Mouse (Mus musculus) myocyte (in vitro differentiated cells): Measurements from ENCODE around the gene Matn3. TPM values are rescaled to one million over a fixed set of nuclear protein-coding genes. Genes with fewer than 3 reads are reported as not detected.

Experiments used
- H3K27me3 ChIP-seq: one replicate; pipeline ENCODE4 v1.6.1; 2011; ENCODE audit not compliant: control insufficient read depth, insufficient read depth, insufficient read length
- H3K36me3 ChIP-seq: one replicate; pipeline ENCODE4 v1.6.1; 2011; ENCODE audit not compliant: control insufficient read depth, insufficient read depth
- H3K4me2 ChIP-seq: one replicate; pipeline ENCODE4 v1.6.1; 2011; ENCODE audit warnings: low read depth, control low read depth
- H3K4me3 ChIP-seq: one replicate; pipeline ENCODE4 v1.5.1; 2011; ENCODE audit warnings: mild to moderate bottlenecking, control low read depth, moderate library complexity
- H3K79me2 ChIP-seq: one replicate; pipeline ENCODE4 v1.6.1; 2011; ENCODE audit not compliant: control insufficient read depth, insufficient read depth
- H3ac ChIP-seq: one replicate; pipeline ENCODE4 v1.6.1; 2011; ENCODE audit not compliant: control insufficient read depth, insufficient read length
- CEBPB ChIP-seq: IDR thresholded peaks from 2 replicates; pipeline ENCODE4 v1.6.1; 2011; ENCODE audit warnings: mild to moderate bottlenecking, moderate library complexity; ENCODE audit not compliant: poor library complexity, insufficient read depth, severe bottlenecking
- E2F4 ChIP-seq: IDR thresholded peaks from one replicate; pipeline ENCODE4 v1.6.1; 2011; ENCODE audit warnings: mild to moderate bottlenecking, control low read depth, moderate library complexity; ENCODE audit not compliant: insufficient read depth
- MAX ChIP-seq: IDR thresholded peaks from one replicate; pipeline ENCODE4 v1.6.1; 2011; ENCODE audit warnings: low read depth, mild to moderate bottlenecking, control low read depth
- MYOD1 ChIP-seq, 3 experiments: IDR thresholded peaks; one replicate each; pipeline ENCODE4 v1.6.1; 2011; ENCODE audit warnings: control low read depth in 2 of 3, low read depth in 2 of 3, mild to moderate bottlenecking in 2 of 3, moderate library complexity in 1 of 3; ENCODE audit not compliant: insufficient read length in 2 of 3, control insufficient read depth in 1 of 3
- MYOG ChIP-seq, 3 experiments: IDR thresholded peaks; one replicate each; pipeline ENCODE4 v1.6.1; 2011; ENCODE audit warnings: control low read depth in 2 of 3, low read depth in 2 of 3, mild to moderate bottlenecking in 2 of 3; ENCODE audit not compliant: insufficient read length in 2 of 3, control insufficient read depth in 1 of 3, insufficient read depth in 1 of 3
- POLR2A ChIP-seq: IDR thresholded peaks from one replicate; pipeline ENCODE4 v1.6.1; 2011; ENCODE audit warnings: low read depth, mild to moderate bottlenecking, control low read depth, moderate library complexity; ENCODE audit not compliant: insufficient read length
- POLR2AphosphoS2 ChIP-seq: IDR thresholded peaks from one replicate; pipeline ENCODE4 v1.6.1; 2011; ENCODE audit warnings: low read depth, control low read depth; ENCODE audit not compliant: insufficient read length
- REST ChIP-seq: IDR thresholded peaks from one replicate; pipeline ENCODE4 v1.6.1; 2011; ENCODE audit warnings: mild to moderate bottlenecking, control low read depth, moderate library complexity; ENCODE audit not compliant: insufficient read depth, insufficient read length
- SRF ChIP-seq: IDR thresholded peaks from one replicate; pipeline ENCODE4 v1.6.1; 2011; ENCODE audit warnings: low read depth; ENCODE audit not compliant: control insufficient read depth, insufficient read length
- TCF12 ChIP-seq: IDR thresholded peaks from one replicate; pipeline ENCODE4 v1.6.1; 2011; ENCODE audit warnings: mild to moderate bottlenecking, control low read depth; ENCODE audit not compliant: poor library complexity, insufficient read depth, severe bottlenecking
- TCF3 ChIP-seq: IDR thresholded peaks from one replicate; pipeline ENCODE4 v1.6.1; 2011; ENCODE audit warnings: low read depth, control low read depth; ENCODE audit not compliant: insufficient read length
- USF1 ChIP-seq: IDR thresholded peaks from one replicate; pipeline ENCODE4 v1.6.1; 2011; ENCODE audit warnings: low read depth, mild to moderate bottlenecking, control low read depth, moderate library complexity
- polyA plus RNA-seq: library from polyadenylated mRNA; unstranded; fragments of >200 nt; fragmentation: generic; extraction: Trizol; gene quantifications from one replicate; pipeline ENCODE4 v1.2.1, GENCODE M21; 2012; ENCODE audit warnings: missing spikeins

Matn3 gene
- 0.01 TPM for polyA plus RNA-seq

DNA sequence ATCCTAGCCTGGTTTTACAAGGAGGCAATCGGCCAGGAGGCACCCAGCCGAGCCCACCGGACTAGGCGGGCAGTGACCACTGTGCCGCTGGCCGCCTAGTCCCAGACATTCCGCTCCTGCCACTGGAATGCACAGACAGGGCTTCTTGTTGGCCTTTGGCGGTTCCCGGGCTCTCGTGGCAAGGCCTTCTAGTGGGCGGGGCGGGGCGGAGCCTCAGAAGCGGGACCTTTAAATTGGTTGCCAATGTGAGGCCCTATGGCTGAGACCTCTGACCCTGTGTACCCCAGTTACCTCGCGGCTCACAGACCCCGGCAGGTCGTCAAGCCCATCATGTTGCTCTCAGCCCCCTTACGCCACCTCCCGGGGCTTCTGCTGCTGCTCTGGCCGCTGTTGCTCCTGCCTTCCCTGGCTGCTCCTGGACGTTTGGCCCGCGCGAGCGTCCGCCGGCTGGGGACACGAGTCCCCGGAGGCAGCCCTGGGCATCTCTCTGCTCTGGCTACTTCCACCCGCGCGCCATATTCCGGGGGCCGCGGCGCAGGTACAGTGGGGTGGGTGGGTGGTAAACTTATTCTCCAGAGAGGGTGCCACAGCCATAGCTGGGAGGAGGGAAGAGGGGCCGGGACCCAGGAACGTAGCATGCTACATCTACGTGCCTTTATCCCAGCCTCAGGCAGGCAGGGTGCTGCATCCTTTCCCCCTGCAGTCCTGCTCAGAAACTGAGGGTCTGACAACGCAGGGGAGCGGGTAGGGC is at the start of gene Matn3:
Matn3 (plus strand) TSS at position 216 of the 751 bp plus-strand sequence.
- TF ChIP-seq TCF12 (no peak), SRF (no peak), E2F4 (peak; percentile 91), MYOG (IDR thresholded peaks at IDR 0.05; ENCODE audit: control insufficient read depth in 1 of 3, insufficient read depth in 1 of 3, insufficient read length in 2 of 3, low read depth in 2 of 3) (peak in 1 of 3 experiments; percentile 25), MYOD1 (IDR thresholded peaks at IDR 0.05; ENCODE audit: control insufficient read depth in 1 of 3, insufficient read length in 2 of 3, low read depth in 2 of 3) (peak in 1 of 3 experiments; percentile 24), POLR2A (no peak), TCF3 (no peak), USF1 (no peak), CEBPB (no peak), POLR2AphosphoS2 (no peak), REST (no peak), MAX (no peak)
- H3K4me3 ChIP-seq = no peak within 1 kb of the TSS
- H3K4me2 ChIP-seq = peak within 1 kb of the TSS; percentile 81
- H3K36me3 ChIP-seq = no peaks in the 10 kb centered on the region
- H3ac ChIP-seq = no peak within 1 kb of the TSS
- no peaks in the 10 kb centered on the region for H3K27me3 ChIP-seq
- no peaks in the 10 kb centered on the region for H3K79me2 ChIP-seq

DNA sequence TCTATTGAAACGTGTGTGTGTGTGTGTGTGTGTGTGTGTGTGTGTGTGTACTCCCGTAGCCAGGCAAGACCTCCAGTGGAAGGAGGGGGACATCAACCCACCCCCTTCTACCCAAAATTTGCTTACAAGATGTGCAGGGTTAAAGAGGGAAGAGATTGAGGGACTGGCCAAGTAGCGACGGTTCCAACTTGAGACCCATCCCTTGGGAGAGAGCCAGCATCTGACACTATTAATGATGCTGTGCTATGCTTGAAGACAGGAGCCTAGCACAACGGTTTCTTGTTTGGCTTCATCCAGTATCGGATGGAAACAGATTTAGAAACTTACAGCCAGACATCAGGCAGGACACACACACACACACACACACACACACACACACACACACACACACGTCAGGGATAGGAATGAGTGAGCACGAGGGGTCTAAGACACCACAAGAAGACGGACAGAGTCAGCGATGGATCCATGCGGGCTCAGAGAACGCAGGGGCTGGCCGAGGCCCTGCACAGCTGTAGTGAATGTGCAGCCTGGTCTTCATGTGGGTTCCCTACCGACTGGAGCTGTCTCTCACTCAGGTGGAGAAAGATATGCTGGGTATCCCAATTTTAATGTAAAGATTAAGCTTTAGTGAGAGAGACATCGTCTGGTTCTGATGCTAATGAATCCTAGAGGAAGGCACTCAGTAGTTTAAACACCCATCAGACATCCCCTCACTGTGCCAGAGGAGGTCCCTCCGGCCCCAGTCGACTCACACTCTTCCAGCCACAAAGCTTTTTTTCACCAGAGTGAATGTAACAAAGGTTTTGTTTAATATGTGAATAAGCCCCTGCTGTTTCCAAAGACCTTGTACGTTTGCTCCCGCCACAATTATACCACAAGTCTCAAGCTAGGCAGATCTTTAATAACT is 48.6 kb upstream of the Matn3 start:
- TF ChIP-seq USF1 (no peak), E2F4 (no peak), MAX (no peak), POLR2AphosphoS2 (no peak), TCF12 (no peak), SRF (no peak), MYOD1 (IDR thresholded peaks at IDR 0.05; ENCODE audit: control insufficient read depth in 1 of 3, insufficient read length in 2 of 3, low read depth in 2 of 3) (no peak), MYOG (IDR thresholded peaks at IDR 0.05; ENCODE audit: control insufficient read depth in 1 of 3, insufficient read depth in 1 of 3, insufficient read length in 2 of 3, low read depth in 2 of 3) (no peak), REST (no peak), POLR2A (no peak), TCF3 (no peak)
- Histone ChIP-seq H3ac (no peak overlapping the region), H3K27me3 (no peaks in the 10 kb centered on the region), H3K79me2 (no peaks in the 10 kb centered on the region), H3K4me3 (no peak overlapping the region), H3K4me2 (no peak overlapping the region), H3K36me3 (no peaks in the 10 kb centered on the region)

- TF ChIP-seq POLR2AphosphoS2 = no peak
- TF ChIP-seq MYOD1 (IDR thresholded peaks at IDR 0.05; ENCODE audit: control insufficient read depth in 1 of 3, insufficient read length in 2 of 3, low read depth in 2 of 3) = peak in 1 of 3 experiments; percentile 21
- Histone ChIP-seq H3K4me3 (no peak overlapping the region), H3K79me2 (no peaks in the 10 kb centered on the region), H3K4me2 (peak overlapping the region; percentile 39), H3K27me3 (no peaks in the 10 kb centered on the region), H3K36me3 (no peaks in the 10 kb centered on the region), H3ac (no peak overlapping the region)
Observed at GRCm38 (mm10) chr12:8900107-8900698, 47.5 kb upstream of the Matn3 start.

GRCm38 (mm10) chr12:8900919-8901663 is 46.6 kb upstream of the Matn3 start:
- Histone ChIP-seq H3K79me2 (no peaks in the 10 kb centered on the region), H3K4me3 (peak overlapping the region; percentile 25), H3K36me3 (no peaks in the 10 kb centered on the region), H3K27me3 (no peaks in the 10 kb centered on the region), H3ac (no peak overlapping the region), H3K4me2 (peak overlapping the region; percentile 39)
- TF ChIP-seq POLR2A = peak; percentile 29
- TF ChIP-seq SRF = no peak
- TF ChIP-seq POLR2AphosphoS2 = peak; percentile 50
